Mouse (Mus musculus) midbrain, embryonic 16.5 days (tissue): ENCODE results near the gene Pdzk1ip1. TPM values are rescaled to one million over a fixed set of nuclear protein-coding genes. Genes with fewer than 3 reads are reported as not detected.

Experiments used
- ATAC-seq: fragments of 200-750 bp; cut with Nextera tagmentation; 2 replicates; pipeline ENCODE4 v1.8.0; 2017; ENCODE audit warnings: moderate TSS enrichment
- H3K27ac ChIP-seq: fragments of 300-500 bp; sonication (generic); 2 replicates; pipeline ENCODE4 v1.5.1; 2014; ENCODE audit warnings: mild to moderate bottlenecking, low read length, mixed read lengths
- H3K27me3 ChIP-seq: fragments of 300-500 bp; sonication (generic); 2 replicates; pipeline ENCODE4 v1.6.1; 2014; ENCODE audit warnings: low read depth, low read length, mixed read lengths; ENCODE audit not compliant: control insufficient read depth, insufficient read depth
- H3K36me3 ChIP-seq: fragments of 300-500 bp; sonication (generic); 2 replicates; pipeline ENCODE4 v1.6.1; 2014; ENCODE audit warnings: mild to moderate bottlenecking, low read length, moderate library complexity, mixed read lengths; ENCODE audit not compliant: control insufficient read depth, insufficient read depth
- H3K4me1 ChIP-seq: fragments of 300-500 bp; sonication (generic); 2 replicates; pipeline ENCODE4 v1.6.1; 2014; ENCODE audit warnings: mild to moderate bottlenecking, low read length, mixed read lengths; ENCODE audit not compliant: control insufficient read depth, insufficient read depth
- H3K4me2 ChIP-seq: fragments of 300-500 bp; sonication (generic); 2 replicates; pipeline ENCODE4 v1.6.1; 2014; ENCODE audit warnings: mild to moderate bottlenecking, low read length, mixed read lengths
- H3K4me3 ChIP-seq: fragments of 300-500 bp; sonication (generic); 2 replicates; pipeline ENCODE4 v1.5.1; 2014; ENCODE audit warnings: low read depth, mild to moderate bottlenecking, low read length, moderate library complexity, mixed read lengths
- H3K9ac ChIP-seq: fragments of 300-500 bp; sonication (generic); 2 replicates; pipeline ENCODE4 v1.6.1; 2014; ENCODE audit warnings: low read depth, low read length, mixed read lengths
- H3K9me3 ChIP-seq: fragments of 300-500 bp; sonication (generic); replicated peaks from 2 replicates; pipeline ENCODE4 v1.6.1; 2014; ENCODE audit warnings: mild to moderate bottlenecking, low read length, mixed read lengths; ENCODE audit not compliant: control insufficient read depth, poor library complexity, severe bottlenecking
- WGBS: fragments of 180-500 bp; shearing (Covaris S2); extraction: QIAGEN DNeasy Blood & Tissue Kit; methylation state at CpG from one replicate; pipeline ENCODE4 v1.1.7; 2014; 5-methylcytosine and 5-hydroxymethylcytosine counted together
- polyA plus RNA-seq: library from polyadenylated mRNA; unstranded; fragments of >200 nt; fragmentation: Nextera tagmentation; extraction: Ambion mirVana; gene quantifications from 2 replicates; pipeline ENCODE4 v1.2.1, GENCODE M21; 2015

Gene Pdzk1ip1
- polyA plus RNA-seq, 1 experiment from 2014 or later = 2.3 TPM

GRCm38 (mm10) chr4:115097146-115097496 is 8.6 kb downstream of the Pdzk1ip1 start:
- Histone ChIP-seq H3K4me2 (peak overlapping the region; percentile 57), H3K9ac (peak overlapping the region; percentile 44), H3K9me3 (no peaks in the 10 kb centered on the region), H3K36me3 (no peaks in the 10 kb centered on the region), H3K27me3 (peaks cover 6% of the 10 kb centered on the region; the same call in 1 of the 2 replicates), H3K27ac (no peak overlapping the region), H3K4me1 (peaks cover 14% of the 10 kb centered on the region; the same call in 1 of the 2 replicates), H3K4me3 (peak overlapping the region; percentile 19)
- 1% methylated on average over 6 of the region's 6 CpGs for WGBS
- ATAC-seq = no peak; the same call in 1 of the 2 replicates

- Histone ChIP-seq H3K9ac (no peak overlapping the region), H3K4me1 (peaks cover 4% of the 10 kb centered on the region; the same call in 1 of the 2 replicates), H3K9me3 (no peaks in the 10 kb centered on the region), H3K27ac (no peak overlapping the region), H3K4me3 (no peak overlapping the region), H3K4me2 (0 out of 2 replicates have a peak overlapping the region, but pooled peaks have one; percentile 13), H3K27me3 (peaks cover 4% of the 10 kb centered on the region; the same call in 1 of the 2 replicates), H3K36me3 (no peaks in the 10 kb centered on the region)
- ATAC-seq = peak; percentile 66; the same call in 1 of the 2 replicates
- 45% methylated on average over 6 of the region's 6 CpGs for WGBS
These were observed 13.2 kb downstream of the Pdzk1ip1 start for GRCm38 (mm10) chr4:115101682-115102081.

- H3K4me3 ChIP-seq = no peak overlapping the region
- no peak overlapping the region for H3K9ac ChIP-seq
- H3K4me1 ChIP-seq = no peaks in the 10 kb centered on the region
- H3K27ac ChIP-seq = no peak overlapping the region
- no peaks in the 10 kb centered on the region for H3K36me3 ChIP-seq
- H3K9me3 ChIP-seq = no peaks in the 10 kb centered on the region
- H3K4me2 ChIP-seq = no peak overlapping the region
- no peak for ATAC-seq
- H3K27me3 ChIP-seq = peaks cover 4% of the 10 kb centered on the region; the same call in 1 of the 2 replicates
- WGBS = 73% methylated on average over 4 of the region's 4 CpGs
These were observed 15.0 kb downstream of the Pdzk1ip1 start for GRCm38 (mm10) chr4:115103510-115103909.

DNA sequence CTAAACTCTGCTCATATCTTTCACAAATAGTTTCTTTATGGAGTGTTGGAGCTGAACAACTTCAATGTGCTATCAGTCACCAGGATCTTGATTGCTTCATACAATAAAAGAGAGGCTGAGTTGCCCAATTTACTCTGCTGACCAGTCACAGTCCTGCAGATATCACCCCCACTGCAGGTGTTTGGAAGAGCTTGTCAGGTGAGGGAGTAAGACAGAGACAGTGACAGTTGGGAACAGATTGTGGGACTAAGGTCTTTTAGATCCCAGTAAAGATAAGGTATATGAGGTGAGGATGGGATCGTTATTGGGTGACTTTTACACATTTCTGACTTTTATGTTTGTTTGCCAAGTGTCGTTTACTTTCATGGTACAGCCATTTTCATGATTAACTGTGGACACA is 22.7 kb downstream of the Pdzk1ip1 start:
- Histone ChIP-seq H3K36me3 (no peaks in the 10 kb centered on the region), H3K9me3 (no peaks in the 10 kb centered on the region), H3K27me3 (0 out of 2 replicates have a peak, but pooled peaks cover 3% of the 10 kb centered on the region), H3K27ac (no peak overlapping the region), H3K9ac (no peak overlapping the region), H3K4me1 (no peaks in the 10 kb centered on the region), H3K4me2 (no peak overlapping the region), H3K4me3 (no peak overlapping the region)
- 86% methylated on average over 2 of the region's 2 CpGs for WGBS
- ATAC-seq = no peak

GRCm38 (mm10) chr4:115113266-115113665 is 24.8 kb downstream of the Pdzk1ip1 start:
- no peaks in the 10 kb centered on the region for H3K36me3 ChIP-seq
- no peak overlapping the region for H3K27ac ChIP-seq
- ATAC-seq = no peak
- no peak overlapping the region for H3K9ac ChIP-seq
- no peaks in the 10 kb centered on the region for H3K9me3 ChIP-seq
- no peak overlapping the region for H3K4me2 ChIP-seq
- WGBS = 29% methylated on average over 5 of the region's 5 CpGs
- no peaks in the 10 kb centered on the region for H3K4me1 ChIP-seq
- H3K27me3 ChIP-seq = 0 out of 2 replicates have a peak, but pooled peaks cover 3% of the 10 kb centered on the region
- no peak overlapping the region for H3K4me3 ChIP-seq

DNA sequence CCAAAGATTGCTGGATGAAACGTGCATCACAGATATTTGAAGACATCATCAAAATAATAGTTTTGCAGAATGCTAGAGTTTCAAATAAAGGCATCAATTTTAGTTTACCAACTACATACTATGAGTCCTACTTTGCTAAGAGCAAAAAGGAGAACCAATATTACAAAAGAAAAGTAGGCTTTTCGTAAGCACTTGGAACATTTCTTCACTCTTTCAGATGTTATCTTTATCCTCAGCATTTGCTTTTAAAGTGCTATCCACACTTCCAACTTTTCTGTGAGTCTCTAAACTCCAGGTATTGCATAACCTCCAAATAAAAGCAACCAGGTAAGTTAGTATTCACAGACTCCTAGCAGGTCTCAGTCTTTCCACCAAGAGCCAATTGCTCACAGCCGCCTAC is 31.1 kb downstream of the Pdzk1ip1 start:
- no peaks in the 10 kb centered on the region for H3K9me3 ChIP-seq
- H3K4me2 ChIP-seq = no peak overlapping the region
- H3K9ac ChIP-seq = no peak overlapping the region
- H3K4me1 ChIP-seq = no peaks in the 10 kb centered on the region
- H3K36me3 ChIP-seq = peaks cover 6% of the 10 kb centered on the region
- no peaks in the 10 kb centered on the region; the same call in 1 of the 2 replicates for H3K27me3 ChIP-seq
- no peak overlapping the region for H3K27ac ChIP-seq
- no peak for ATAC-seq
- 91% methylated on average over 3 of the region's 3 CpGs for WGBS
- no peak overlapping the region for H3K4me3 ChIP-seq

GRCm38 (mm10) chr4:115121162-115121561 is 32.7 kb downstream of the Pdzk1ip1 start:
- WGBS = 83% methylated on average over 2 of the region's 2 CpGs
- no peak for ATAC-seq

DNA sequence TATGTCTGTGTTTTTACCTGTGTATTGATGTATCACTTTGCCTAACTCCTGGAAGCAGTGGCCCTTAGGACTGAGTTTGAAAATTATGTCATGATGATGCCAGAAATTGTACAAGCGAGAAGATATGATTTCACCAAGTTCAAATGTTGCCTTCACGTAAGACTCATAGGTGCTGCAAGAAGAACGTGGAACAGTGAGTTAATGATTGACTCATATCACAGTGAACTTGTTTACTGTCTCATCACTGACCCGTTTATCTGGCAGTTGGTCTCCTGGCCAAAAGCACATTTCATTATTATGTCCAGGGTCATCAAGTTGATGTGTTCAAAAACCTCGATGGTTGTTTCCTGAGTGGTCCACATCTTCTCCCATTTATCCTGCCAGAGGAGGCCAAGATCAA is 33.1 kb downstream of the Pdzk1ip1 start:
- Histone ChIP-seq H3K4me1 (no peaks in the 10 kb centered on the region), H3K9me3 (no peaks in the 10 kb centered on the region), H3K9ac (no peak overlapping the region), H3K27me3 (no peaks in the 10 kb centered on the region; the same call in 1 of the 2 replicates), H3K4me2 (no peak overlapping the region), H3K27ac (no peak overlapping the region), H3K4me3 (no peak overlapping the region), H3K36me3 (peaks cover 6% of the 10 kb centered on the region)
- no peak for ATAC-seq
- 87% methylated on average over 5 of the region's 5 CpGs for WGBS

More at GRCm38 (mm10) chr4:115121162-115121561, 32.7 kb downstream of the Pdzk1ip1 start:
- no peak overlapping the region for H3K27ac ChIP-seq
- H3K36me3 ChIP-seq = peaks cover 6% of the 10 kb centered on the region
- no peak overlapping the region for H3K4me3 ChIP-seq
- H3K9me3 ChIP-seq = no peaks in the 10 kb centered on the region
- no peak overlapping the region for H3K4me2 ChIP-seq
- H3K27me3 ChIP-seq = no peaks in the 10 kb centered on the region; the same call in 1 of the 2 replicates
- H3K4me1 ChIP-seq = no peaks in the 10 kb centered on the region
- H3K9ac ChIP-seq = no peak overlapping the region

- ATAC-seq = no peak
- 48% methylated on average over 2 of the region's 2 CpGs for WGBS
These were observed 35.0 kb downstream of the Pdzk1ip1 start for GRCm38 (mm10) chr4:115123507-115123906.

More at GRCm38 (mm10) chr4:115123507-115123906, 35.0 kb downstream of the Pdzk1ip1 start:
- Histone ChIP-seq H3K27me3 (no peaks in the 10 kb centered on the region; the same call in 1 of the 2 replicates), H3K4me2 (no peak overlapping the region), H3K9ac (no peak overlapping the region), H3K4me1 (no peaks in the 10 kb centered on the region), H3K36me3 (peaks cover 6% of the 10 kb centered on the region), H3K27ac (no peak overlapping the region), H3K4me3 (no peak overlapping the region), H3K9me3 (no peaks in the 10 kb centered on the region)
